Mouse (Mus musculus) heart, postnatal 10 days (tissue): ENCODE measurements around the gene Sema4f. TPM values are rescaled to one million over a fixed set of nuclear protein-coding genes. Genes with fewer than 3 reads are reported as not detected.

Experiments
- DNase-seq, 2 experiments: peaks; one replicate each; pipeline ENCODE4 v3.0.0; 2021
- intact Hi-C: fragments of 180-260 bp; cut with DNase I; formaldehyde crosslinking; loops from one replicate; pipeline ENCODE4 v1.15.1; 2025
- total RNA-seq, 2 experiments: library from RNA; stranded (reverse); gene quantifications; 2 replicates each; pipeline ENCODE4 v1.2.3; 2021

Gene Sema4f
- total RNA-seq, 2 experiments from 2014 or later = 0.22 to 0.29 TPM

GRCm38 (mm10) chr6:82875509-82875935 lies 64.0 kb downstream of the Sema4f start:
- intact Hi-C loops = no loop called here

GRCm38 (mm10) chr6:82872332-82872707 lies 67.2 kb downstream of the Sema4f start:
- intact Hi-C loops = no loop called here

More at GRCm38 (mm10) chr6:82875509-82875935, 64.0 kb downstream of the Sema4f start:
- DNase-seq = no peak

GRCm38 (mm10) chr6:82871632-82872331 lies 67.8 kb downstream of the Sema4f start:
- intact Hi-C loops = no loop called here
- DNase-seq = no peak

More at GRCm38 (mm10) chr6:82872332-82872707, 67.2 kb downstream of the Sema4f start:
- no peak for DNase-seq

- DNase-seq = no peak
- intact Hi-C loops = no loop called here
These were observed 71.1 kb downstream of the Sema4f start for GRCm38 (mm10) chr6:82868476-82868875.

GRCm38 (mm10) chr6:82863380-82863874 lies 76.1 kb downstream of the Sema4f start:
- intact Hi-C loops = no loop called here
- DNase-seq = peak; percentile 59 to 66

GRCm38 (mm10) chr6:82862475-82862874 lies 77.1 kb downstream of the Sema4f start:
- peak; percentile 39 to 51 for DNase-seq
- intact Hi-C loops = no loop called here

GRCm38 (mm10) chr6:82862042-82862441 lies 77.5 kb downstream of the Sema4f start:
- peak in 1 of 2 experiments; percentile 13 for DNase-seq
- intact Hi-C loops = no loop called here

Other genes starting within 250 kb of the Sema4f start
- gene Pole4, start 234.4 kb downstream of the Sema4f start, total RNA-seq = 10 to 100 TPM; 28.2 to 29.8 TPM
- gene Hk2, start 165.3 kb downstream of the Sema4f start, total RNA-seq = 100 to 1,000 TPM; 129 to 131 TPM
- gene M1ap, start 7.1 kb upstream of the Sema4f start, total RNA-seq = under 1 TPM in 1 of 2 experiments, not detected in 1; 0.53 TPM
- gene Dok1, start 93.7 kb upstream of the Sema4f start, total RNA-seq = 1 to 10 TPM; 5.2 to 6.8 TPM
- 1 to 10 TPM; 6.0 to 6.8 TPM for gene Loxl3, start 94.4 kb upstream of the Sema4f start, total RNA-seq
- gene Aup1, start 114.8 kb upstream of the Sema4f start, total RNA-seq = 10 to 100 TPM; 74.2 to 85.8 TPM
- 10 to 100 TPM; 32.9 to 35.6 TPM for gene Htra2, start 115.5 kb upstream of the Sema4f start, total RNA-seq
- under 1 TPM; 0.22 to 0.55 TPM for gene Dqx1, start 118.1 kb upstream of the Sema4f start, total RNA-seq
- not detected for gene Tlx2, start 130.5 kb upstream of the Sema4f start, total RNA-seq
- 1 to 10 TPM; 6.9 to 8.7 TPM for gene Pcgf1, start 138.1 kb upstream of the Sema4f start, total RNA-seq
- gene Lbx2, start 146.6 kb upstream of the Sema4f start, total RNA-seq = 1 to 10 TPM in 1 of 2 experiments, under 1 TPM in 1; 0.55 to 1.3 TPM
- gene Ccdc142, start 161.8 kb upstream of the Sema4f start, total RNA-seq = 1 to 10 TPM; 2.3 to 2.7 TPM
- gene Gm42688, start 161.8 kb upstream of the Sema4f start, total RNA-seq = 1 to 10 TPM; 1.9 to 2.1 TPM
- gene Mrpl53, start 169.3 kb upstream of the Sema4f start, total RNA-seq = 100 to 1,000 TPM; 111 to 125 TPM
- gene Mogs, start 175.7 kb upstream of the Sema4f start, total RNA-seq = 10 to 100 TPM; 13.4 to 15.8 TPM
- gene Wbp1, start 181.8 kb upstream of the Sema4f start, total RNA-seq = 10 to 100 TPM; 83.1 to 83.9 TPM
- gene Ino80b, start 185.7 kb upstream of the Sema4f start, total RNA-seq = 10 to 100 TPM; 14.6 to 17.6 TPM
- gene Rtkn, start 195.7 kb upstream of the Sema4f start, total RNA-seq = 10 to 100 TPM; 10.7 to 11.7 TPM
- gene Wdr54, start 216.6 kb upstream of the Sema4f start, total RNA-seq = 1 to 10 TPM; 1.7 to 1.8 TPM
- under 1 TPM in 1 of 2 experiments, not detected in 1; 0.12 TPM for gene 1700003E16Rik, start 216.6 kb upstream of the Sema4f start, total RNA-seq
- gene Dctn1, start 226.2 kb upstream of the Sema4f start, total RNA-seq = 100 to 1,000 TPM; 121 to 127 TPM